Mouse (Mus musculus): Measurements from ENCODE around the gene Nab2.

- no peak for TF ChIP-seq CTCF (conservative IDR thresholded peaks at IDR 0.05; ENCODE audit: low read length)
- TF ChIP-seq NANOG (IDR thresholded peaks at IDR 0.05; ENCODE audit: borderline replicate concordance, low read length) = no peak
Observed at GRCm38 (mm10) chr10:127658076-127658475, 10.3 kb downstream of the Nab2 start.
